Mouse (Mus musculus) stomach, postnatal 0 days (tissue): ENCODE data around the gene Rtn4rl2. TPM values are rescaled to one million over a fixed set of nuclear protein-coding genes. Genes with fewer than 3 reads are reported as not detected.

Source experiments
- ATAC-seq: fragments of 200-750 bp; cut with Nextera tagmentation; 2 replicates; pipeline ENCODE4 v1.8.0; 2017; ENCODE audit not compliant: low FRiP score, low TSS enrichment
- DNase-seq: peaks from one replicate; pipeline ENCODE4 v3.0.0-alpha.2; 2016; ENCODE audit warnings: low spot score
- H3K27ac ChIP-seq: fragments of 300-500 bp; sonication (generic); replicated peaks from 2 replicates; pipeline ENCODE4 v1.5.1; 2014; ENCODE audit warnings: mild to moderate bottlenecking, control low read depth
- H3K27me3 ChIP-seq: fragments of 300-500 bp; sonication (generic); 2 replicates; pipeline ENCODE4 v1.6.1; 2014; ENCODE audit warnings: low read length; ENCODE audit not compliant: control insufficient read depth, insufficient read depth
- H3K36me3 ChIP-seq: fragments of 300-500 bp; sonication (generic); 2 replicates; pipeline ENCODE4 v1.6.1; 2014; ENCODE audit warnings: low read length, mixed read lengths; ENCODE audit not compliant: control insufficient read depth, insufficient read depth
- H3K4me1 ChIP-seq: fragments of 300-500 bp; sonication (generic); replicated peaks from 2 replicates; pipeline ENCODE4 v1.6.1; 2014; ENCODE audit warnings: antibody characterized with exemption; ENCODE audit not compliant: control insufficient read depth, insufficient read depth
- H3K4me2 ChIP-seq: fragments of 300-500 bp; sonication (generic); replicated peaks from 2 replicates; pipeline ENCODE4 v1.6.1; 2014; ENCODE audit warnings: low read depth, mild to moderate bottlenecking, control low read depth, moderate library complexity
- H3K4me3 ChIP-seq: fragments of 300-500 bp; sonication (generic); 2 replicates; pipeline ENCODE4 v1.5.1; 2014; ENCODE audit warnings: low read depth, low read length, control low read depth
- H3K9ac ChIP-seq: fragments of 300-500 bp; sonication (generic); 2 replicates; pipeline ENCODE4 v1.6.1; 2014; ENCODE audit warnings: mild to moderate bottlenecking, low read length, control low read depth, mixed read lengths
- H3K9me3 ChIP-seq: fragments of 300-500 bp; sonication (generic); 2 replicates; pipeline ENCODE4 v1.6.1; 2016; ENCODE audit warnings: low read length; ENCODE audit not compliant: control insufficient read depth
- CTCF ChIP-seq: IDR thresholded peaks from 2 replicates; pipeline ENCODE4 v1.5.1; 2016; ENCODE audit warnings: antibody characterized with exemption, low read depth, mild to moderate bottlenecking, moderate library complexity
- EP300 ChIP-seq: optimal IDR thresholded peaks from 2 replicates; pipeline ENCODE3; 2016; ENCODE audit warnings: antibody characterized with exemption
- whole genome bisulfite sequencing: fragments of 180-500 bp; shearing (Covaris S2); extraction: QIAGEN DNeasy Blood & Tissue Kit; methylation state at CpG from one replicate; pipeline ENCODE4 v1.1.7; 2014; 5-methylcytosine and 5-hydroxymethylcytosine counted together
- polyA plus RNA-seq: library from polyadenylated mRNA; unstranded; fragments of >200 nt; fragmentation: Nextera tagmentation; extraction: Ambion mirVana; gene quantifications from 2 replicates; pipeline ENCODE4 v1.2.1, GENCODE M21; 2015

Gene Rtn4rl2
- polyA plus RNA-seq, 1 experiment from 2014 or later: 0.41 TPM

DNA sequence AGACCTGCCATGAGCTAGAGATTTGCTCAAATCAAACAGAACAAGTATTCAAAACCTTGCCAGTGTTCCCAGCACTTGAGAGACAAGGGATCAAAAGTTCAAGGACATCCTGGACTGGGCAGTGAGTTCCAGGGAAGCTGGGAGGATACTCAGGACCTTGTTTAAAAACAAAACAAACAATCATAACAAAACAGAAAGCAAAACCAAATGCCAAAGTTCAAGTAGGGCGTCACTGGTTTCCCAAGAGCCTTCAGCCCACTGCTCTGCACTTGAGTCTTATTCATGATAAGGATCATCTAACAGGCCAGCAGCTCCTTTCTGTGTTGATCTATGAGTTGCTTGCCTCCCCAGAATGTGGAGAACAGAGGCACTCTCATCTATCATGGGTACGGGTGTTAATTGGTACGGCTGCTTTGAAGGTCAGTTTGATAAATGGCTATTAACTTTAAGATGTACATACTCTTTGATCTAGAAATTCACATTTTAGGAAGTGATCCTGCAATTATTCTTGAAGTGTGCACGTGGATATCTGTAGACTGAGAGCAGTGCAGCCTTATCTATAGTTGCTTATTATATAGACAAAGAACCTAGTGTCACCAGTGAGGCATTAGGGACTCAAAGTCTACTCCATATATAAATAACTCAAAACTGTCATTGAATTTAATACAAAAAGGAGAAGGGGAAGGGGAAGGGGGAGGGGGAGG is 9.1 kb upstream of the Rtn4rl2 start:
- Histone ChIP-seq H3K9ac (no peak overlapping the region), H3K36me3 (no peaks in the 10 kb centered on the region), H3K4me1 (no peaks in the 10 kb centered on the region), H3K27me3 (no peaks in the 10 kb centered on the region), H3K4me2 (no peak overlapping the region), H3K9me3 (no peaks in the 10 kb centered on the region), H3K4me3 (no peak overlapping the region), H3K27ac (no peak overlapping the region)
- WGBS: 24% methylated on average over 4 of the region's 4 CpGs
- no peak for TF ChIP-seq CTCF
- TF ChIP-seq EP300: no peak
- DNase-seq (no peak), ATAC-seq (0 out of 2 replicates have a peak, but pooled peaks have one; percentile 40)

DNA sequence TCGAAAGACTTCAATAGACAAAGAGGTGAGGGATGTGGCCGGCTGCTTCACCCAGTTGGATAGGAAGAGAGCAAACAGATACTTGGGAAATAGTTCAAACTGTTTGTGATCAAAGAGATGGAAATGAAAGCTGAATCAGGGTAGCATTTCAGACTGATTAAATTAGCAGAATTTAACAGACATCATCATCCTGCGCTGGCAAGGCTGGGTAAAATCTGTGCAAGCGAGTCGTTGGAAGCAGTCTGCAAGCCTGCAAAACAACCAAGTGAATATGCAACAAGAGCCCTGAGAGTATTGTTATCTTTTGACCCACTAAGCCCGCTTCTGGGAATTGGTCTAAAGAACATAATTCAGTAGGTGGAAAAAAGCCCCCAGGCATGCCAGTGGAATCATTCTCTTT is 6.8 kb upstream of the Rtn4rl2 start:
- no peaks in the 10 kb centered on the region for H3K27me3 ChIP-seq
- TF ChIP-seq CTCF (no peak), EP300 (no peak)
- no peaks in the 10 kb centered on the region for H3K4me1 ChIP-seq
- H3K4me2 ChIP-seq: no peak overlapping the region
- no peaks in the 10 kb centered on the region for H3K36me3 ChIP-seq
- no peaks in the 10 kb centered on the region for H3K9me3 ChIP-seq
- DNase-seq (no peak), ATAC-seq (no peak)
- no peak overlapping the region for H3K9ac ChIP-seq
- WGBS: 49% methylated on average over 6 of the region's 6 CpGs
- H3K4me3 ChIP-seq: no peak overlapping the region
- H3K27ac ChIP-seq: no peak overlapping the region

DNA sequence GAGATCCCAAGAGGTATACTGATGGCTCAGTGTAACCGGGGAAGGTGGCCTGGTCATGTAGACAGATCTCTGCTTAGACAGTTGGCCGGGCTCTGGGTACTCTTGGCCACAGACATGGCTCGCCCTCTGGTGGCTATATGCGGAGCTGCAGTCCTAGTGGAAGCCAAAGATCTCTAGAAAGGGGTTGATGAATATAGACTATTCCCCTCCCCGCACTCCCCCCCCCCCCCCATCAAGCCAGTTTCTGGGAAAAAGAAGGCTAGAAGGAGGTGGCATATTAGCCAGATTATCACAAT is 3.5 kb upstream of the Rtn4rl2 start:
- H3K27me3 ChIP-seq: peaks cover 18% of the 10 kb centered on the region; the same call in 1 of the 2 replicates
- DNase-seq (peak; percentile 72), ATAC-seq (peak; percentile 57; the same call in 1 of the 2 replicates)
- no peak overlapping the region for H3K4me2 ChIP-seq
- no peaks in the 10 kb centered on the region for H3K9me3 ChIP-seq
- TF ChIP-seq CTCF (peak; percentile 79), EP300 (no peak)
- no peak overlapping the region for H3K4me3 ChIP-seq
- H3K4me1 ChIP-seq: peaks cover 4% of the 10 kb centered on the region; the same call in 1 of the 2 replicates
- WGBS: 4% methylated on average over 5 of the region's 5 CpGs
- no peak overlapping the region for H3K9ac ChIP-seq
- no peak overlapping the region for H3K27ac ChIP-seq
- H3K36me3 ChIP-seq: no peaks in the 10 kb centered on the region

DNA sequence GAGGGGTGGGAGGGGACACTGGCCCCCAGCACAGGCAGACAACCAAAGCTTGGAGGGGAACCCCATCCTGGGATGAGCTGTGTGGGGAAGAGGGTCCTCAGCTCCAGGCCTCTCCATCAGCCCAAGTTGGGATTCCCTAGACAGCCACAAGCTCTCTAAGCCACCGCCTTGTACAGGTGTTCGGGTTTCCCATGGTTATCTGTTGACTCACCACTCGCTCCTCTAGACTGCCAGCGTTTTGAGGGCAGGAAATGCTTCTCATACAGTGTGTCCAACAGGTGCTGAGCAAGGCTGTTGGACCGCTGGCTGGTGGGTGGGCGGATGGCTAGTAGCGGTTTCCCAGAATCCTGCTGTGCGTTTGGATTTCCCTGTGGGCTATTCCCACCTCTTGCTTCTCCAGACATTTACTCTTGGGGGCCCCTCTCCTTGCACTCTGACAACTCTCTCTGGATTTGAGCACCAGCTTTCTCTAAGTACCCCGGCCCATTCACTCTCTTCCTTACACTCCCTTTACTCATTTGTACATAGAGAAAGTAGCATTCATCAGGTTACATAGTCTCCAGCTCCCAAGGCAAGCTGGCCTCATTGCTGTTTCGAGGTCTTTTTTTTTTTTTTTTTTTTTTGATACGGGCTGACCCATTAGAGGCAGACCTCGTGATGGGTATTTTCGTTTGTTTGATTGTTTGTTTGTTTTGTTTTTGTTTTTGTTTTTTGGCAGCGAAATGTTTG is 3.0 kb upstream of the Rtn4rl2 start:
- Histone ChIP-seq H3K4me1 (peaks cover 4% of the 10 kb centered on the region; the same call in 1 of the 2 replicates), H3K4me3 (peak overlapping the region; percentile 18; the same call in 1 of the 2 replicates), H3K9me3 (no peaks in the 10 kb centered on the region), H3K27me3 (peaks cover 19% of the 10 kb centered on the region; the same call in 1 of the 2 replicates), H3K9ac (no peak overlapping the region), H3K36me3 (no peaks in the 10 kb centered on the region), H3K4me2 (peak overlapping the region; percentile 39), H3K27ac (no peak overlapping the region)
- 0 out of 2 replicates have a peak, but pooled peaks have one; percentile 25 for ATAC-seq
- no peak for DNase-seq
- no peak for TF ChIP-seq EP300
- TF ChIP-seq CTCF: no peak
- WGBS: 14% methylated on average over 14 of the region's 14 CpGs

DNA sequence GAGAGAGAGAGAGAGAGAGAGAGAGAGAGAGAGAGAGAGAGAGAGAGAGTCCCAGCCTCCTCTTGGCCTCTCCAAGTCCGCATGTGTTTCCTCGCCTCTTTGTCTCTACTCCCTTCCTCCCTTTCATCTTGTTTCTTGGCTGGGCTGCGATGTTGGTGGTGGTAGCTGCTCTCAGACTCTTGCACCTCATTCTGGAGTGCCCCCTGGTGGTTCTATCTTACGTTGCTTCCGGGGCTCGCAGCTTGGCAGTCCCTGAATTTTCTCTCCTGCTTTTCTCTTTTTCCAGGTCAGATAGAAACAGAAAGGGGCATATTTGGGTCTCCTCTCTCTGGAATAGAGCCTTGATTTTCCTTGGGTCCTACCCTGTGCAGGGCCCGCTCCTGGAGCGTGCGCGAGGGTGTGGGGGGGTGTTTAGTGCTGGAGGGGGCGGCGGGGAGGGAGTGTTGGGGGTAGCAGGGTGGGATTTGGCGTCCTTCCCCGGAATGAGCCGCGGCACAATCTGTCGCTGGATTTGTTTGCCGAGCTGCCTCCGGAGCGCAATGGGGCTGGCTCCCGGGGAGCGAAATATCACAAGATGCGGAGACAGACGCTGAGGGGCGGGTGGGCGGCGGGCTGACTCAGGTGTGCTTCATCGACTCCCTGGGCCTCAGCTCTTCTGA is 2.3 kb upstream of the Rtn4rl2 start:
- peak overlapping the region; percentile 18; the same call in 1 of the 2 replicates for H3K4me3 ChIP-seq
- peaks cover 4% of the 10 kb centered on the region; the same call in 1 of the 2 replicates for H3K4me1 ChIP-seq
- H3K27me3 ChIP-seq: peaks cover 20% of the 10 kb centered on the region; the same call in 1 of the 2 replicates
- H3K36me3 ChIP-seq: no peaks in the 10 kb centered on the region
- TF ChIP-seq CTCF (peak; percentile 77), EP300 (no peak)
- peak overlapping the region; percentile 39 for H3K4me2 ChIP-seq
- DNase-seq (peak; percentile 81), ATAC-seq (0 out of 2 replicates have a peak, but pooled peaks have one; percentile 1)
- H3K27ac ChIP-seq: no peak overlapping the region
- no peaks in the 10 kb centered on the region for H3K9me3 ChIP-seq
- WGBS: under 1% methylated on average over 24 of the region's 28 CpGs
- no peak overlapping the region for H3K9ac ChIP-seq
